Mouse (Mus musculus) CD4-positive helper T cell, adult 2 months (primary cell): ENCODE measurements around the gene Dcakd.

Experiments
- DNase-seq: peaks from one replicate; pipeline ENCODE4 v3.0.0-alpha.2; 2012; ENCODE audit warnings: low read depth, missing footprints, low spot score

Dcakd gene

DNA sequence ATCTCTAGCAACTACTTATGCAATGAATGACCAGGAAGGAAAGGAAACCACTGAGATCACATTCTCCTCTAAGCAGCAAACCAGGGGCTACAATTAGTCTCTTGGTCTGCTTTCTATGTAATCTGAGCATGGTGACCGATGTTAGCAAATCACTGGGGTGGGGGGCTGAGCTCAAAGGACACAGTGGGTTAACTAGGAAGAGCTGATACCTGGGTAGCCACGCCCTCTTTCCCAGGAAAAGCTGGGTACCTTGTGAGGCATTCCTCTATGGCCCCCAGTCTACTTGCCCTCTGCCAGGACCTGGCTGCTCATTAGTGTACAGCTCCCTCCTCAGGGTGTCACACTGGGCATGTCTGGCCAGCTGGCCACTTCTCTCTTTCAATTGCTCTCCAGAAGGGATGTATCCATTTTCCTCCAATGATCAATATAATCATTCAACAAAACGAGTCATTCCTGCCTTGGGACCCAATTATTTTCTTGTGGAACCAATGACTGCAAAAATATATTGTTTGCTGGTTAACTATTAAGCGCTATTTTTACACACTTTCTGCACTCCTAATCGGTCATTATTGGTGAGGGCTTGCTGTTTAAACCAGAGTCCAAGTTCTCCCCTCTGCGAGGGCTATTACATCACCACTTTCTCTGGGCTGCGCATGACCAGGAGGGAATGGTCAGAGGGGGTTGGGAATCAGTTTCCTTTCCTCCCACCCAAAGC, 21.7 kb downstream of the Dcakd start:
- DNase-seq, result no peak

DNA sequence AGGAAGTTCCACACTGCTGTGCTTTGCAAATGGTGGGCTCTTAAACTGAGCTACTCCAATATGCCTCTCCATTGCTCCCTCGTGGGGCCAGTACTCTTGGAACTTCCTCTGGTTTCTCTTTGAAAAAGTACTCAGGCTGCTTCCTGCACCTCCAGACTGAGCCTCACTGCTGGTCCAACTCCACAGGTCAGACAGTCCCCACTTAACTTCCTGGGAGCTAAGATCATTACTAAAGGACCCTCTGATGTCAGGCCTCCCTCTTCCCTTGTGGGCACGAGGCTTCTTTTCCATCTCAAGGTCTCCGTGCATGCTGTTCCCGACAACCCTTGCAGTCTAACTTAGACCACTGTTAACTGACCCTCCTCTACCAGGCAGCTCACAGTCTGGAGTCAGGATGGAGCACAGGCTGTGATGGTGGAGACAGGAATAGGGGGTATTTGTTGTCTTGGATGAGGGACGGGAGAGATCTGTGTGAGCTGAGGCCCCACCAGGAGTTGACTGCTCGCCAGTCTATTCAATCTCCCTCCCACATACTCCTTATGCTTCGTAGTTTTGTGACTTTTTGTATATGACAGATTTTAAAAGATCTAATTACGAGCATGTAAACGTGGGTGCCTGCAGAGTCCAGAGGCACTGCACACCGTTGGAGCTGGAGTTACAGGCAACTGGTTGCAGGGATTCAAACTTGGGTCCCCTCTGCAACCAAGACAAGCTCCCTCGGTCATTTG, 22.7 kb downstream of the Dcakd start:
- no peak for DNase-seq

DNA sequence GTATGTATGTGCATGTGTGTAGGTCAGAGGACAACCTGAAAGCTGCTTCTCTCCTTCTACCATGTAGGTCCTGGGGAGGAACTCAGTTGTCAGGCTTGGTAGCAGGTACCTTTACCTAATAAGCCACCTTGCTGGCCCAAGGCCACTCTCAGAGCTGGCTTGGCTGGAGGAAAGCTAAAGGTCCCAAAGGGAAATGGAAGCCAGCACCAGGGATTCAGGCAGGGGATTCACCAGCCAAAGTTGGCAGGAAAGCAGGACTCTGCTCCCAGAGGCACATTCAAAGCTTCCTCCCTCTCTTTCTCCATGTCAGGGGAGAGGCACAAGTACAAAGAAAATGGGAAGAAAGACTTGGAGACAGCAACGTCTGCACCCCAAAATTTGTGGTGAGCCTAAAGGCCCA, 23.3 kb downstream of the Dcakd start:
- DNase-seq, result no peak

DNA sequence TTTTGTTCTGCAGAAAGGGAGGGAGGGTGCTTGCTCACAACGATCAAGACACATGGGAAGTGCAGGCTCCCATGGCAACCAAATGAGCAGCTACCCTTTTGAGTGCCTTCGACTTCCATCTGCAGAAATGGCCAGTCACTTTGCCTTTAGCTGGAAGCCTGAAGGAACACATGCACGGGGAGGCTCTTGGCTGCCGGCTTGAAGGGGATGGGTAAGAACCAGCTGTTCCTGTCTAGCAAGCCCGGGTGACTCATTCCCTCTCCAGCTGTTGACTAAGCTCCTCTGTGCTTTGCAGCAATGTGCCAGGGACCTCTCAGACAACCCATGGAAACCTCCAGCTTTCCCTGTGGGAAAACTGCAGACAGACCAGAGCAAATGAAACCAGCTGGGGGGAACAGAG, 24.9 kb downstream of the Dcakd start:
- DNase-seq, result no peak

DNA sequence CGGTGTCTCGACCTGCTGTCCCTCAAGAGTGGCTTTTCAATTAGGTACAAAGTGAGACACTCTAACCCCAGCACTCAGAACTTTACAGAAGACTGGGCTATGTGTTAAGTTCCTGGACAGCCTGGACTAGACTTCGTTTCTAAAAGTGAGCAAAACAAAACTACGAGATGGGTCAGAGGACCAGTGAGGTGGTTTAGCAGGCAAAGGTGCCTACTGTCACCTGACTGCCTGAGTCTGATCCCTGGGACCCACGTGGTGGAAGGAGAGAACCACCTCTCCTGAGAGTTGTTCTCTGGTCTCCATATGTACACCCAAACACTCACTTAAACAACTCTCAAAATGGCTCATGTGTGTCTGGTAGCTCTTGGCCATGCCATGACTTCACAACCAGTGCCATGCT, 27.1 kb downstream of the Dcakd start:
- DNase-seq, result no peak

DNA sequence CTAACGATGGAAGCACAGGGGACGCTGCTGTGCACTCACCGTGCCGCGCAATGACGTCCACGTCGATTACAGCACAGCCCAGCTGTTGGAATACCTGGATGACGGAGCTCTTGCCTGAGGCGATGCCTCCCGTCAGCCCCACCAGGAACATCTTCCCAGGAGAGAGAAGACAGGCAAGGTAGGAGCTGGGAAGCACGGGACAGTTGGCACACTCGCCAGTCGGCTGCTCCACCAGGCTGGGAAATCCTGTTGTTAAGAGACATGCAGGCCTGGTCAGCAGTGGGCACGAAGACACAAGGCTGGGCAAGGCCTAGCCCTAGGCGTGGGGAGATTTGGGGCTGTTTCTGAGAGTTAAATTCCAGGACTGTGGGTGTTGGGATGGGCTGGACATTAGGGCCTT, 28.0 kb downstream of the Dcakd start:
- DNase-seq, result no peak

DNA sequence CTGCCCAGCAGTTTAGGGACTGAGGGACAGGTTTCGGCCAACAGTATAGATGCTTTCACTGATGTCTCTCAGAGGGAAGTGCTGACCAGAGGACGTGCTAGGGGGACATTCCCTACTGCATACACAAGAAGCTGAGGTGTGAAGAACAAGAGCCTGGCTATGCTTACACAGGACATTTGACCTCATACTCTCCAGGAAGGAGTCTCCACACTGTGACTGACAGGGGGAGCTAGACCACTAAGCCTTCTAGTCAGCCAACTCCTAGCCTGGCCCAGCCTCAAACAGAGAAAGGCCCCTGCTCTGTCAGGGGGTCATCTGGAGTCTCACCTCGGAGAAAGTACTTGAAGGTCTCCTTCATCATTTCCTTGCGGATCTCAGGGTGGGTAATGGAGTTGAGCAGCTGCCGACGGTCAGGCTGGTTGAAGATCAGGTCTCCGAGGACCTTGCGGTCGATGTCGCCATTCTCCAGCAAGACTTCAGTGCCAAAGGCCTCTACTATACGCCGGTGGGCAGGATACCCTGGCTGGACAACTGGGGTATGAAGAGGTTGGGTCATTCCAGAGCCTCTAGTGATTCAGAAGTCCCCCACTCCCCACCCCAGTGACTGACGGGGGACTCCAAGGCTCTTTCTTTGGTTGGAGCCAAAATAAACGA, 28.7 kb downstream of the Dcakd start:
- no peak for DNase-seq

DNA sequence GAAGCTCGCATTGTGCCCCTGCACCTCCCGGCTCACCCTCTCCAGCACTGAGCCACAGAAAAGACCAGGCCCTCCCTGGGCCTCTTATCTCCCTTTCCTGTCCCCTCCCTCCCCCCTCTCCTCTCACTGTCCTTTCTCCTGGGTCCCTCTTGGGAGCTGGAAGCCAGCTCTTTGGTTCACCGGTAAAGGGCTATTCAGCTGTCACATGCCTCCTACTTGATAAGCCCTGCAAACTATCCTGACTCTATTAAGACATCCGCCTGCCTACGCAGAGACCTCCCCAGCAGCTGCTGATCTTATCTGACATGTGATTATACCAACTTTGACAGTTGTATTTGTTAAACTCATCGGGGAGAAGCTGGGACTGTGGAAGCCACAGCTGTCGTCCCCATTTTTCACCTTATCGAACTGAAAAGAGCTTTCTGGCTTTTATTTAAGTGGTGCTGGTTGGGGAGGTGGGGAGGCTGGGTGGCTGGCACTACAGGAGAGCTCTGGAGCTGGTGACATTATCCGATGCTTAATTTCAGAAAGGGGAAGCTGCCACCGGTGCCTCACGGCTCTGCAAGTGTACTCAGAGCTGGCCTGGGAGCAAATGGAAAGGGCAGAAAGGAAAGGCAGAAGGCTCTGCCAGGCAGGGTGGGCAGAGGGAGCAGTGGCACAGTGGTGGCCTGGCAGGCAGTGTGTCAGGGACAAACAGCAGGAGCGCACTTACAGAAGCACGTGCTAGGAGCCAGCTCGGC, 29.4 kb downstream of the Dcakd start:
- no peak for DNase-seq

DNA sequence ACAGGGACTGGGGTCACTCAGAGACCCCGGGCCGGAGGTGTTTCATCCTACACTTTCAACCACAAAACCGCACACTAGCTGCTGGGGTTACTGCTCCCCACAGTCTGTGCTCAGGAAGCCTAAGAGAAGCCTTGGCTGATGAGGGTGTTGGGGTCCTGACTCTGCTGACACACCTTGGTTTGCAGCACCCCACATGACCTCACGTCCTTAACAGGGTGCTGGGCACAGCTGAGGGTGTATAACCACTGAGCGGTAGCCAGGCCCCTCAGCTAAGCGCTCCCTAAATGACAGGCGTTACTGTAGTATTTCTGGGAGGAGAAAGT, 29.9 kb downstream of the Dcakd start:
- DNase-seq, result no peak

DNA sequence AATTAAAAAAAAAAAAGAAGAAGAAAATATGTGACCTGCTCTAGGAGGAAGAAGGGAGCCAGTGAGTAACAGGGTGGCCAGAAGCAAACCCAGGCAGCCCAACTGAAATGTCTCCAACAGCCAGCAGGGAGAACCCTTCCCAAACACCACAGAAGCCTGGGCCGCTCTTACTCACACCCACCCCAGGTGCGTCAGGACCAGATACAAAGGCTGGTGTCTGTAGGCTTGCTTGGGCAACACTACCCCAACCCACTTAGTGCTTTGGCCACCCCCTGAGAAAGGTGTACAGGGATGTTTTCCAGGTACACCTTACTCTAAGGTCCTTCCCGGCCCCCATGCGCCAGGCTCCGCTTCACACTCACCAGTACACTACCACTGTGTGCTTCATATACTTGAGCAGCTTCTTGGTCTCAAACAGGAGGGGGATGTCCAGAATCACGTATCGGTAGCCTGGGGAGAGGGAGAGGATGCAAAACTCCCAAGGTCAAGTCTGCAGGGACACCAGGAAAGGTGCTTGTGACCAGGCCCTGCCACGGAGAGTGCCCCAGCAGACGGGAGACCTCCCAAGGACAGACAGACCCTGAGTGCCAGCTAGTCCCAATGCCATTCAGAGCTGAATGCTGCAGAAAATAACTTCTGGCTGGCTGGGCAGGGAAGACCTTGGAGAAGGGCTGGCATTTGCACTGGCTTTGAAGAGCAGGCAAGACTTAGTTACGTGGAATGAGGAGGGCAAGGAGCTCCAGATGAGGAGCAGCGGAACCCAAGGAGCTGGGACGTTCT, 31.0 kb downstream of the Dcakd start:
- no peak for DNase-seq

DNA sequence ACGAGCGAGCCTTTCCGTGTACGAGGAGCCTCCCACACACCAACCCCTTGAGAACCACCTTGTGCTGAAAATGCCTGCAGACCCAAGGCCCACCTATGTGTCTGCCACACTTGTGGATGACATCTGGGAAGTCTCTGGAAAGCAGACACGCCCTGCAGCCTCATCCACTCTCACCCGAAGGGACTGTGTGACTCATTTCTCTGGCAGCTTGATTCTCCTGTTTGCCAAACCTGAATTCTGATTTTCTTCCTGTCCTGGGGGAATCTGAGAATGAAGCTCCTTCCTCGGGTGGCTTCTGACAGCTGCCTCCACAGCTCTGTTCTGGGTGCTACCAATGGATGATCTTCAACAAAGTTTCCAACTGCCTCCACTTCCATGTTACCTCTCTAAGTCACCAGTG, 31.7 kb downstream of the Dcakd start:
- DNase-seq, result no peak

DNA sequence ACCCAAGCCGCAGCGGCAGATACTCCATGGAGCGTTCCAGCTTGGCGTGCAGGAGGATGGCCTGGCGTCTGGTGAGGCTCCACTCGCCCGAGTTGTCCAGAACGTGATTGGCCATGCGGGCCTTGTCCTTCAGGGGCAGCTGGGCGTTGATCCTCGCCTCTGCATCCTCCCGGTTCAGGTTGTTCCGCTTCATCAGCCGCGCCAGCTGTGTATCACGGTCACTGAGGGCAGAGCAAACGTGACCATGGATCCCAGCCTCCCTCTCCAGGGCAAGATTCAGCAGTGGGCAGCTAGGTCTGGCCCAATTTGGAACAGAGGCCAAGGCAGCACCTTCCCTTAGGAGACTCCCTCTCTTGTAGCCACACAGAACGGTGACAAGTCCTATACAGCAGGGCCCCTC, 33.2 kb downstream of the Dcakd start:
- no peak for DNase-seq

DNA sequence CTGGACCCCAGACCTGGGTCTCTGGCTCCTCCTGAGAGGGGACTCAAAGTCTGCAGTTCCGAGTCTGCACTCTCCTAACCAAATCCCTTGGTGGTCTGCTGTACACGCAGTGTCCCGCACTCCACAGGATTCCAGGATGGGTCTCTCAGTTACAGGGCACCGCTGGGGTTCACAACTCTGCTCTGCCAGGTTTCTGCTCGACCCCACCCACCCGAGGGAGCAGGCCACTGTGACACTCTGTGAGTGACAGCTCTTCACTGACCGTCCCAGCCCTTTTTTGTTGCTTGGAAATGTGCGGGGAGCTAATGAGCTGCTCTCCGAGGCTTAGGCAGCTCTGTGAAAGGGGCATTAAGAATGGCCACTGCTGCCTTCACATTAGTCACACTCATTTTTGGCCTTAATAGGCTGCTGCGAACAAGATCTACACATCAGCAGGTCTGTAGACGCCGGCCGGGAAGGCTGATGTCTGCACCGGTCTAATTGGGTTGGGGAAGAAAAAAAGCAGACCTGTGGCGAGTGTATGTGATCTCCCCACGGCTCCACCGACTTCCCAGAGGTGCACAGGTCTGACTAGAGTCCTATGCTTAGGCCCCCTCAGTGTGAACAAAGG, 34.6 kb downstream of the Dcakd start:
- no peak for DNase-seq

DNA sequence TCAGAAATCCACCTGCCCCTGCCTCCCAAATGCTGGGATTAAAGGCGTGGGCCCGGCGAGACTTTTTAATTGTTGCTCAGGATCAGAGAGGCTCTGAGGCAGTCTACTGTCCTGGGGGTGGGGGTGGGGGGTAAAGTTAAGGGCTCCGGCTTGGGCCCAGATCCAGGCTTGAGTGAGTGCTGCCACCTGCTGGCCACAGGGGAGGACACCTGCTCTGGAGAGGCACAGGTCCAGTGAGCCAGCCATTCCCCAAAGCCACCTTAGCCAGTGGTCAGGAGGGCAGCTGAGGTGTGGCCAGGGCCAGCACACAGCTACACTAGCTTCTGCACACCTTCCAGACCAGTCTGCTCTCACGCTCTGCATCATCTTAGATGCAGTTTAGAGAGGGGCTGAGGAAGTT, 35.2 kb downstream of the Dcakd start:
- DNase-seq, result peak; percentile 65

DNA sequence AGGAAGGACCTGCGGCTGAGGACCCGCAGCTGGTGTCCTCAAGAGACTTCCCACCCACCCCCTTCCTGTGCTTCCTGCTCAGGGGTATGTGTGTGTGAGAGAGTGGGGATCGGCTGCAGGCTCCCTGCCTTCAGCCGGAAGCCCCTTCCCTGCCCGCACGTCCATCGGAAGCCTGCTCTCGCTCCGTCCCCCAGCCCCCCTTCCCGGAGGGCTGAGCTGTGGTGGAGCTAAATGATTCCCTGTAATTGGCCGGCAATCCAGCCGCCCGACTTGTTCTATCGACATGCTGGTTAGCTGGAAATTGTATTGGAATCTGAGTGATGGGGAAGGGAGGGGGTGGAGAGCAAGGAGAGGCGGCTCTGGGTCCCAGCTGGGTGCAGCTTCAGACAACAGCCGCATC, 36.5 kb downstream of the Dcakd start:
- DNase-seq, result no peak

DNA sequence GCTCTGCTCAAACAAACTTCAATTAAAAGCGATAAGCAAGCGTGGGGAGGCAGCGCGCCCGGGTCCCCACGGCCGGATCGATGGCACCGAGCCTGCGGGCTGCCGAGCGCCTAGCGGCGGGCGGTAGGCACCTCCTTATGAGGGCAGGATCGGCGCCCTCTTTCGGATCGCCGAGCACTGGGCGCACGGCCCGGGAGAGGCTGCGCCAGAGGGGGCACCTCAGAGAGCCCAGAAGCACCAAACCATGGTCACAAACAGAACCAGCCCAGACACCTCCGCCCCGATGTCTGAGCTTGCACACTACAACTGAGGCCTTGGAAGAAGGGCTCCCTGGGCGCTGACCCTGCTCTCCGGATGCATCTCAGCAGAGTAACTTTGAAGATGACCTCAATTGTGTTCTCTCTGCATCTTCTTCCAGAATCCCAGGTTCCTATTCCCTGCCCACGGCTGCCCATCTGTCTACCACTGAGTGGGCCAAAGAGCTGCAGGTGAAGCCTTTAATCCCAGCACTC, 37.9 kb downstream of the Dcakd start:
- DNase-seq, result peak; percentile 19

DNA sequence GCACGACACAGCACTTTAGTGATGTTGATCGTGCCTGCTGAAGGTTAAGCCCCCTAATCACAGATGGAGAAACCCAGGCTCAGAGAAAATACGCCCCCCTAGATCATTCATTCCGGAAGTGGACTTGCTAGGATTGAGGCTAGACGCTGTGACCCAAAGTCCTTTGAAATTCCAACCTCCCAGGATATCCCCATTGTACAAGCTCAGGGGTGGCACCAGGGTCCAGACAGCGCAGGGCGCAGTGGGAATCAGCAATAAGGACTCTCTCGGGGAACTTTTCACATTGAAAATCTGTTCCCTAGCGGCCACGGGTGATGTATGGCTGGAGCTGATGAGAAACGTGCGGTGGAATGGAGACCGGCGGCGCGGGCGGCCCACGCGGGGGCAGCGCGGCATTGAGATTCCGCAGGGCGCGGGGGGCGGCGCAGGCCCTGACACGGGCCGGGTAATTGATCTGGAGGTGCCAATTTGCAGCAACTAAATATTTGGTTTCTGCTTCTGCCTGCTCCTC, 38.4 kb downstream of the Dcakd start:
- no peak for DNase-seq

DNA sequence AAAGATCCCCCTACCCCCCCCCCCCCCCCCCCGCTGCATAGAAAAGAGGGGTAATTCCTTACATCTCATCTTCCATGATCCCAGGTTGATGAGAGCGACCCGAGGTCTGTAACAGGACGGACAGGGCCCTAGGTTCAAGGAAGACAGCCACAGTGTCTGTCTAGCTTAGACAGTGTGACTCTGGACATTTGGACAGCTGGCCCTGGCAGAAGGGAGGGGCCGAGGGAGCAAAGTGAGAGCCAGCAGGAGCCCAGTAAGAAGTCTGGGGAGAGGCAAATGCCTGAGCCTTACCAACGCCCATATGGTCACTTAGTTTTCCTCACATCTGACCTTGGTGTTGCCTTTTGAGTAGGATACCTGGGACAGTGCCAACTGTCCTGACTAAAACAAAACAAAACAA, 43.0 kb downstream of the Dcakd start:
- no peak for DNase-seq

DNA sequence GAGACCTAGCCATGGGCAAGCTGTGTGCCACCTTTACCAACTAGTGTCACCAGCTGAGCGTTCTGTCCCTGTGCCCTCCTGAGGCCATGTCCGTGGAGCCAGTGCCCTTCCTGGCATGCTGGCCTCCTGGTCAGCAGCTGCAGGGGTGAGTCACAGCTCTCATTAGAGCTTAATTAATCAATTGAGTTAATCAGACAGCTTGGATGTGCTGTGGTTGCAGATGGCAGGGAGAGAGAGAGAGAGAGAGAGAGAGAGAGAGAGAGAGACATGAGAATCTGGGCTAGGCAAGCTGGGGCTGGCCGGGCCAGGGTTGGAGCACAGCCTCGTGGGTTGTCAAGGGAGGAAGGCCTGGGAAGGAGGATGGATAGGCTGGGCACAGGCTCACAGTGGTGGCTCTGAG, 43.5 kb downstream of the Dcakd start:
- no peak for DNase-seq

DNA sequence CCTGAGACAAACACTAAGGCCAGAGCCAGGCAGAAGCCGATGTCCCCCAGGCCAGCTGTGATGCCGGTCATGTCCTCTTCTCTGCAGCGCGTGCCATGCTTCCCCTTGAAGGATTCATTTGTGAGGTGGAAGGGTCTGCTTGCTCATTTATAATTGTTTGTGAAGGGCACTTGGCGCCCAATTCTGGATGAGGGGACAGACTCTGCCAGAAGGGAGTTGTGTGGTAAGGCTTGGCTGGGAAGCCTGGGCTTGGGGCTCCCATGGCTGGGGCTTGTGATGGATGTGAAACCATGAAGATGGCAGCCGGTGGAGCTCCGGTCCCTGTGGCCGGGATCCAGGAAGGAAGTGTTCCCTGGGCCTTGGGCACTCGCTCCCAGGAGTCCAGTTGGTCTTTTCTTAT, 44.0 kb downstream of the Dcakd start:
- no peak for DNase-seq
